Mouse (Mus musculus) NIH3T3 (cell line): ENCODE data around the gene Tbxa2r.
A peak's percentile ranks its signal among the peaks of the same experiment; 100 is the strongest.

Experiments used
- DNase-seq: peaks from one replicate; pipeline ENCODE4 v3.0.0-alpha.2; 2012; ENCODE audit warnings: low read depth

Gene Tbxa2r

DNA sequence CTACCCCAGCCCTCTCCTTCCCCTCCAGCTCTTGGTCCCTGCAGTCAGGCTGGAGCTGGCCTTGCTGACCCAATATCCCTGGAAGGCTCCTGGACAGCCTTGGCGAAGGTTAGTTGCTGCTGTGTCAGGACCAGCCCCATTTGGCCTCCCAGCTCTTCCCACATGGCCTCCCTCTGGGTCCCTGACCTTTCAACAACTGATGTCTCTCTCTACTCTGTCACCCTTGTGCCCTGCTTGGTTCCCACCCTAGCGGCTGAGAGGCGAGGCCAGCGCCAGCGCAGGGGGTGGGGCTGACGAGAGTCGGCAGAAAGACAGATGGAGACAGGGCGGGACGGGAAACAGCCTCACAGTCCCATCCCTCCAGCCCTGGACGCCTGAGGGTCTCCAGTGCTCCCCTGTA lies at the start of gene Tbxa2r:
TSS of gene Tbxa2r (plus strand) at position 346 of the 400 bp plus-strand sequence.
- no peak for DNase-seq

GRCm38 (mm10) chr10:81279496-81279895 lies 49.0 kb upstream of the Tbxa2r start:
- DNase-seq = peak; percentile 44

DNA sequence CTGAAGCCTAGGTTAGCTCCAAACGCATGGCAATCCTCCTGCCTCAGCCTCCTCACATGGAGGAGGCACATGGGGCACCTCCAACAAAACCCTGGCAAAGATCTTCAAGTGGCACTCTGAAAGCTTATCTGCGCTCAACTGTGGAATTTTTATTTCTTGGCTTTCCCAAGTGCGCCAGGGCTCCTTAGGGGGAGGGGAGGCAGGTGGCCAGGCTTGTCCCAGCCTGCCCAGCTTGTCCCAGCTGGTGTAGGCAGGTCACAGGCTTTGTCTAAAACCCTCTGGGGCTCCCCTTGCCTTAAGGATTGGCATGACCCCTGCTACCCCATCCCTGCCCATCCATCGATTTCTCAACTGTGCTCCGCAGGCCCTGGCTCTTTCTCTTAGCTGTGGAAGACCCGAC lies 44.3 kb upstream of the Tbxa2r start:
- DNase-seq = no peak

GRCm38 (mm10) chr10:81284719-81285118 lies 43.8 kb upstream of the Tbxa2r start:
- DNase-seq = no peak

GRCm38 (mm10) chr10:81285694-81286450 lies 42.7 kb upstream of the Tbxa2r start:
- DNase-seq = peak; percentile 82

- no peak for DNase-seq
These were observed 41.9 kb upstream of the Tbxa2r start for GRCm38 (mm10) chr10:81286586-81286985.

DNA sequence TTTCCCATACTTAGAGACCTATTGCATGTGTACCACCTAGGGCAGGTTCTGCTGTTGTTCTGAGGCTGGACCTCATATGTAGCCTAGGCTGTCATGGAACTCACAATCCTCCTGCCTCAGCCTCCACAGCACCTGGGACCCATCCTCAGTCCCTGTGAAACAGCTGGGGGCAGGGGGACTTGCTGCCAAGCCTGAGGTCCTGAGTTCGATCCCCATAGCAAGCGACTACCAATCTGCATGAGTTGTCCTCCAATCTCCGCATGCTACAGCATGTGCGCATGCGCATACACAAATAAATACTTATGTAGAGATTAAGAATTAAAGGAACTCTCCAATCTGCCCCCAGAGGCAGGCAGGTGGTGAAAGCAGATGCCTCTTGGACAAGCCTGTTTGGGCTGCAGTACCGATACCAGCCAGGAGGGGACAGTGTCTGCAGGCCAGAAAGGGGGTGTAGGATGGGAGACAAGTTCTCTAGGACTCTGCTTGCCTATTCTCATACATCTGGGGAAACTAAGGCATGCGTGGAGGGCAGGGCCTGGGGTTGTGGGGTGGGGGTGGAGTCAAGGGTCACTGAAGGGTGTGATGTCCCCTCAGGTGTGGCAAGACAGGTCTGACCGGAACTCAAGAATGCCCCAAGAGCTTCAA lies 40.9 kb upstream of the Tbxa2r start:
- DNase-seq = peak; percentile 72

DNA sequence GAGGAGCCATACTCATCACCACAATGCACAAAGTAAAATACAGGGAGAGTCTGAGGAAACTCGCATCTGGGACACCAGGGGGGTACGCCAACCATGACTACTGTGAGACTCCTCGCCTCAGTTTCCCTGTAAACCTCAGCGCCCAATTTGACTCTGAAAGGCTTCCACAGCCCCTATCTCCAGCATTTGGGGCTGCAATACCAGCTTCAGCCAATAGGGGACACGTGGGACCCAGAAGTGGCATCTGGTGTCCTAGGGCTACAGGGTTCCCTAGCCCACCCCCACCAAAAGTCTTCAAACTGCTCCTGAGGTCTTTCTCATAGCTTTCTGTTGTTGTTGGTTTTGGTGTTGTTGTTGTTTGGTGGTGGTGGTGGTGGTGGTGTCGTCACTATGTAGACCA lies 39.9 kb upstream of the Tbxa2r start:
- peak; percentile 51 for DNase-seq

DNA sequence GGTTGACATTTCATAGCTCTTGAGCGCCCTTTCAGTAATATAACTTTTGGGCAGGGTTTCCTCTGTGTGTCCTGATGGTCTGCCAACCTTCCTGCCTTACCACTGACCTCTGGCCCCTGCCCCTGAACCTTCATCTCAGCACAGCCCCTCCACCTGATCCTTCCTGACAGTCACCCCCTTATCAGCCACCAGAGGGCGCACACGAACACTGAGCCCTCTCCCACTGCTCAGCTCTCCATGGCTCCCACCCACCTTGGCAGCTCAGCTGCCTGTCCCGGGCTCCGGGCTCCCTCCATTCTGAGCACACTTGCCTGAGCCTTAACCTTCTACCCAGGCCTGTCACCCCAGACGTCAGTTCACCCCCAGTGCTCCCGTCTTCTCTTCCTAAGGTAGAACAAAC lies 39.3 kb upstream of the Tbxa2r start:
- peak; percentile 86 for DNase-seq

GRCm38 (mm10) chr10:81289811-81290210 lies 38.7 kb upstream of the Tbxa2r start:
- DNase-seq = no peak

- no peak for DNase-seq
These were observed 37.7 kb upstream of the Tbxa2r start for GRCm38 (mm10) chr10:81290698-81291460.

- no peak for DNase-seq
These were observed 36.9 kb upstream of the Tbxa2r start, which contains the start of gene Tjp3 for GRCm38 (mm10) chr10:81291511-81292104. TSS of gene Tjp3 (minus strand) at chr10:81291581.

- peak; percentile 100 for DNase-seq
These were observed 35.8 kb upstream of the Tbxa2r start, which contains the start of gene Pip5k1c for GRCm38 (mm10) chr10:81292554-81293333. TSS of gene Pip5k1c (plus strand) at chr10:81292963.

GRCm38 (mm10) chr10:81293334-81294030 lies 35.0 kb upstream of the Tbxa2r start:
- DNase-seq = no peak

DNA sequence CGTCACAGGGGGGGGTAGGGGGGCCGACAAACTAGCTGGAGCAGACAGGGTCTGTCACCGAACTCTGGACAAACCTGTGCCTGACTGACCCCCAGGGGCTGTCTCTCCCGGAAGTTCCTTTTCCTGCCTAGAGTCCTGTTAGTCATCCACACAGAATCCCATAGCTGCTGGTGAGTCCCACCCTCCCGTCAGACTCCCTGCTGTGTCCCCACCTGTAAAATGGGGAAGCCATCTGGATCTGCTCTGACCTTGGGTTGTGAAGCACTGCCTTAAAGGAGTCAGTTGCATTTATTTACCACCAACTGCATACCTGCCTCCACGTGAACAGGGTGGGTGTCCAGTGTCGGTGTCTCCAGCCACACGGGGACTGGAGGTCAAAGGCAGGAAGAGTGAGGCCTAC lies 34.1 kb upstream of the Tbxa2r start:
- DNase-seq = no peak

DNA sequence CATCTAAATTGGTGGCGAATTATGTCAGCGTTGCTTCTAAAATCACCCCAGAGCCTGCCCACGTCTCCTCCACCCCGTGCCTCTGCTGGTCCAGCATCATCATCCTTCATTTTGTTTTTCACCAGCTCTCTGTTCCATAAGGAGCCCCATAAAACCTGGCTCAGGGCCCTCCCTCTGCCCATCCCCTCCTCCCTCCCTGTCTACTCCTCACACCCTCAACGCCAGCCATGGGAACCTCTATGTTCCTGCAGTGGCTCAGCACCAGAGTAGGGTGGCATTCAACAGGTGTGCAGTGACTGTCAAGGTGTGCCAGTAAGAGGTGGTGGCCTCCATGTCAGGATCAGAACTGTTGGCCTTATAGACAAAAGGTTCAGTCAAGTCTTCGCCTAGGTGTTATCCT lies 33.3 kb upstream of the Tbxa2r start:
- DNase-seq = no peak

GRCm38 (mm10) chr10:81297246-81297645 lies 31.3 kb upstream of the Tbxa2r start:
- DNase-seq = no peak

DNA sequence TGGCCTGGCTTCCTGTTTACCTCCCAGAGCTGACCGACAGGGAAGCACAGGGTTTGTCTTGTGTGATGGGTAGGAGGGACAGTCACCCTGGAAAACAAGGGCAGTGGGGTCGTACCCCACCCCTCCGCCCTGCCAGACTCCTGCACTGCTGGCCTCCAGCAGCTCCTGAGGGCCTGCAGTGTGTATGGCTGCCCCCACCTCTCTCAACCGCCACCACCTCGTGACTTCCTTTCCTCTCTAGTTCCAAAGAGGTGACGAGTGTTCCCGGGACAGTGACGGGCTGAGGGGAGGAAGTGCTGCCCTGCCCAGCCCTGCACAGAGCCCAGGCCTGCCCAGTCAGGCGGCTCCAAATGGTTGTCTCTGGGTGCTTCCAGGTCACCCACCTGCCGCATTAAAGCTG lies 30.7 kb upstream of the Tbxa2r start:
- no peak for DNase-seq

- no peak for DNase-seq
These were observed 30.0 kb upstream of the Tbxa2r start for GRCm38 (mm10) chr10:81298369-81299100.
